Mouse (Mus musculus) stomach, embryonic 14.5 days (tissue): Measurements from ENCODE around the gene Ip6k2. TPM values are rescaled to one million over a fixed set of nuclear protein-coding genes. Genes with fewer than 3 reads are reported as not detected.

ENCODE experiments used
- ATAC-seq: fragments of 200-750 bp; cut with Nextera tagmentation; 2 replicates; pipeline ENCODE4 v1.8.0; 2017; ENCODE audit warnings: low read depth, moderate TSS enrichment; ENCODE audit not compliant: insufficient number of reproducible peaks, insufficient read depth, low FRiP score
- H3K27ac ChIP-seq: fragments of 300-500 bp; sonication (generic); 2 replicates; pipeline ENCODE4 v1.5.1; 2014; ENCODE audit warnings: mild to moderate bottlenecking, low read length, moderate library complexity, mixed read lengths
- H3K27me3 ChIP-seq: fragments of 300-500 bp; sonication (generic); 2 replicates; pipeline ENCODE4 v1.6.1; 2014; ENCODE audit warnings: low read length, control low read depth, mixed read lengths; ENCODE audit not compliant: control insufficient read depth, insufficient read depth
- H3K36me3 ChIP-seq: fragments of 300-500 bp; sonication (generic); 2 replicates; pipeline ENCODE4 v1.6.1; 2014; ENCODE audit warnings: mild to moderate bottlenecking, control low read depth, low read length, moderate library complexity, mixed read lengths; ENCODE audit not compliant: control insufficient read depth, insufficient read depth
- H3K4me1 ChIP-seq: fragments of 300-500 bp; sonication (generic); 2 replicates; pipeline ENCODE4 v1.6.1; 2014; ENCODE audit warnings: low read length, control low read depth, mixed read lengths; ENCODE audit not compliant: control insufficient read depth, insufficient read depth
- H3K4me2 ChIP-seq: fragments of 300-500 bp; sonication (generic); replicated peaks from 2 replicates; pipeline ENCODE4 v1.6.1; 2014; ENCODE audit warnings: low read depth, low read length, control low read depth
- H3K4me3 ChIP-seq: fragments of 300-500 bp; sonication (generic); 2 replicates; pipeline ENCODE4 v1.5.1; 2014; ENCODE audit warnings: low read depth, low read length, control low read depth
- H3K9ac ChIP-seq: fragments of 300-500 bp; sonication (generic); replicated peaks from 2 replicates; pipeline ENCODE4 v1.6.1; 2014; ENCODE audit warnings: low read depth, mild to moderate bottlenecking, control low read depth, low read length, moderate library complexity, mixed read lengths
- H3K9me3 ChIP-seq: fragments of 300-500 bp; sonication (generic); 2 replicates; pipeline ENCODE4 v1.6.1; 2016; ENCODE audit warnings: low read depth, low read length, control low read depth; ENCODE audit not compliant: control insufficient read depth
- WGBS: fragments of 180-500 bp; shearing (Covaris S2); extraction: QIAGEN DNeasy Blood & Tissue Kit; methylation state at CpG from one replicate; pipeline ENCODE4 v1.1.7; 2014; 5-methylcytosine and 5-hydroxymethylcytosine counted together
- polyA plus RNA-seq: library from polyadenylated mRNA; unstranded; fragments of >200 nt; fragmentation: Nextera tagmentation; extraction: Ambion mirVana; gene quantifications from 2 replicates; pipeline ENCODE4 v1.2.1, GENCODE M21; 2014

Ip6k2 gene
- polyA plus RNA-seq, 1 experiment from 2014 or later: 123 TPM

DNA sequence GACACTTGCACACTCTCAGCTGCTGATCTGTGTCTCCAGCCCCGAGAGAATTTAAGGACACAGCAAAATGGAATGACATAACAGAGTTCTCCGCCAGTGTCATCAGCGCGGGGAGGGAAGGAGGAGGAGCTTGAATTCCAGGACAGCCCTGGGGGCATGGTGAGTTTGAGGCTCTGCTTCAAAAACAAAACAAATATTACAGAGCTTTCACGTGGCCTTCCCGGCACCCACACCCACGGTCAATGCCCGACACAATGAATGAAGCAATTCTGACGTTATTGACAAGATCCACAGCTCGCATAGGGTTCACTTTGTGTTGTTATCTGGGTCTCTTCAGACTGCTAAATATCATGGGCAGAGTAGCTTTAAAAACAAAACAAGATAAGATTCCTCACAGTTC is 18.6 kb upstream of the Ip6k2 start:
- H3K4me2 ChIP-seq: no peak overlapping the region
- 70% methylated on average over 10 of the region's 10 CpGs for WGBS
- no peak for ATAC-seq
- no peaks in the 10 kb centered on the region for H3K4me1 ChIP-seq
- H3K4me3 ChIP-seq: no peak overlapping the region
- H3K27me3 ChIP-seq: no peaks in the 10 kb centered on the region
- no peaks in the 10 kb centered on the region for H3K36me3 ChIP-seq
- no peak overlapping the region for H3K27ac ChIP-seq
- no peaks in the 10 kb centered on the region for H3K9me3 ChIP-seq
- H3K9ac ChIP-seq: no peak overlapping the region

- H3K27ac ChIP-seq: no peak overlapping the region
- peaks cover 10% of the 10 kb centered on the region; the same call in 1 of the 2 replicates for H3K9me3 ChIP-seq
- H3K27me3 ChIP-seq: no peaks in the 10 kb centered on the region
- no peak overlapping the region for H3K4me3 ChIP-seq
- peaks cover 4% of the 10 kb centered on the region; the same call in 1 of the 2 replicates for H3K4me1 ChIP-seq
- ATAC-seq: no peak
- H3K36me3 ChIP-seq: no peaks in the 10 kb centered on the region
- H3K9ac ChIP-seq: no peak overlapping the region
- no peak overlapping the region for H3K4me2 ChIP-seq
- WGBS: 81% methylated on average over 4 of the region's 4 CpGs
Measured at GRCm38 (mm10) chr9:108776614-108777013, 7.0 kb upstream of the Ip6k2 start.

- H3K4me1 ChIP-seq: peaks cover 7% of the 10 kb centered on the region; the same call in 1 of the 2 replicates
- WGBS: 78% methylated on average over 4 of the region's 4 CpGs
- no peak overlapping the region for H3K4me3 ChIP-seq
- H3K9me3 ChIP-seq: peaks cover 8% of the 10 kb centered on the region; the same call in 1 of the 2 replicates
- no peak overlapping the region for H3K4me2 ChIP-seq
- H3K27ac ChIP-seq: no peak overlapping the region
- no peaks in the 10 kb centered on the region for H3K36me3 ChIP-seq
- no peak for ATAC-seq
- H3K27me3 ChIP-seq: no peaks in the 10 kb centered on the region
- no peak overlapping the region for H3K9ac ChIP-seq
Measured at GRCm38 (mm10) chr9:108777276-108777675, 6.3 kb upstream of the Ip6k2 start.

DNA sequence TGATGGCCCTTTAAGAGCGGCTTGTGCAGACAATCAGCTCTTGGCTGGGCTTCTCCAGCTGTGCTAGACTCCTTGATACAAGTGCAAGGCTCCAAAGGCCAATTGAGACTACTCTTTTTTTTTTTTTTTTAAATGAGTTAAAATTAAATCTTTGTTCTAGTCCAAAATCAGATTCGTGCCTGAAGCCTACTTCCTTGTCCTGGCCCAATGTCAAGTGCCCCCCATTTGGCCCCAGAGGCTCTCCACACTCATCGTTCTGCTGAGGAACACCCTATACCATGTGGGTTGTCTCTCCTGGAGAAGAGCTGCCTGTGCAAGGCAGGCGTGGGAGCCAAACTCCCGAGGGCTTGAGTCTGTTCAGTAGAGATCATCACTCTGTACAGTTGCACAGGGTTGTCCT is 2.6 kb upstream of the Ip6k2 start:
- Histone ChIP-seq H3K27ac (no peak overlapping the region), H3K36me3 (no peaks in the 10 kb centered on the region), H3K4me3 (no peak overlapping the region), H3K4me1 (peaks cover 9% of the 10 kb centered on the region; the same call in 1 of the 2 replicates), H3K9me3 (no peaks in the 10 kb centered on the region), H3K27me3 (no peaks in the 10 kb centered on the region), H3K4me2 (no peak overlapping the region), H3K9ac (no peak overlapping the region)
- no peak for ATAC-seq
- 66% methylated on average over 5 of the region's 5 CpGs for WGBS

DNA sequence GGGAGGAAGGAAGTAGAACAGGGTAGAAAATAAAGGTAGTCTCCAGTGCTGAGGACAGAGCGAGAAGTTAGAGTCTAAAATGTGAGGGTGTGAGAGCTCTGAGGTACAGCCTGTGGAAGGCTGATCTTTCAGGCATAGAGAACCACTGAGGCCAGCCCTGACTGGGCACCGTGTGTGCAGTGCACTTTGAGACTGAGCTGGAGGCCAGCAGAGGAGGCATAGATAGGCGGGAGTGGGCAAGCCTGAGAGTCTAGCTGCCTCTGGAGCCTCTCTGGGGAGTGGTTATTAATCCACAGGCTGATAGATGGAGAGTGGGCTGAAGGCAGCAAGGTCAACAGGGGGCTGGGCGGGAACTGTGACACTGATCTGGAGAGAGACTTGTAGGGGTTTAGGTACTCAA is 1.7 kb upstream of the Ip6k2 start:
- ATAC-seq: no peak
- no peak overlapping the region for H3K9ac ChIP-seq
- WGBS: 41% methylated on average over 4 of the region's 4 CpGs
- no peaks in the 10 kb centered on the region for H3K36me3 ChIP-seq
- no peaks in the 10 kb centered on the region for H3K9me3 ChIP-seq
- H3K4me3 ChIP-seq: no peak overlapping the region
- no peaks in the 10 kb centered on the region for H3K27me3 ChIP-seq
- no peak overlapping the region for H3K4me2 ChIP-seq
- peaks cover 11% of the 10 kb centered on the region; the same call in 1 of the 2 replicates for H3K4me1 ChIP-seq
- H3K27ac ChIP-seq: no peak overlapping the region

- peak; percentile 37; the same call in 1 of the 2 replicates for ATAC-seq
- Histone ChIP-seq H3K36me3 (no peaks in the 10 kb centered on the region), H3K27ac (no peak overlapping the region), H3K4me2 (peak overlapping the region; percentile 51), H3K9ac (0 out of 2 replicates have a peak overlapping the region, but pooled peaks have one; percentile 36), H3K27me3 (no peaks in the 10 kb centered on the region), H3K9me3 (no peaks in the 10 kb centered on the region), H3K4me3 (peak overlapping the region; percentile 88), H3K4me1 (peaks cover 12% of the 10 kb centered on the region; the same call in 1 of the 2 replicates)
- 27% methylated on average over 9 of the region's 9 CpGs for WGBS
Measured at GRCm38 (mm10) chr9:108782836-108783547, 604 bp upstream of the Ip6k2 start.

GRCm38 (mm10) chr9:108785416-108785815 is 1.8 kb downstream of the Ip6k2 start:
- peak overlapping the region; percentile 88 for H3K4me3 ChIP-seq
- no peak overlapping the region for H3K9ac ChIP-seq
- H3K27ac ChIP-seq: no peak overlapping the region
- no peak for ATAC-seq
- H3K9me3 ChIP-seq: no peaks in the 10 kb centered on the region
- H3K4me1 ChIP-seq: peaks cover 18% of the 10 kb centered on the region; the same call in 1 of the 2 replicates
- H3K27me3 ChIP-seq: no peaks in the 10 kb centered on the region
- peak overlapping the region; percentile 64 for H3K4me2 ChIP-seq
- no peaks in the 10 kb centered on the region for H3K36me3 ChIP-seq

DNA sequence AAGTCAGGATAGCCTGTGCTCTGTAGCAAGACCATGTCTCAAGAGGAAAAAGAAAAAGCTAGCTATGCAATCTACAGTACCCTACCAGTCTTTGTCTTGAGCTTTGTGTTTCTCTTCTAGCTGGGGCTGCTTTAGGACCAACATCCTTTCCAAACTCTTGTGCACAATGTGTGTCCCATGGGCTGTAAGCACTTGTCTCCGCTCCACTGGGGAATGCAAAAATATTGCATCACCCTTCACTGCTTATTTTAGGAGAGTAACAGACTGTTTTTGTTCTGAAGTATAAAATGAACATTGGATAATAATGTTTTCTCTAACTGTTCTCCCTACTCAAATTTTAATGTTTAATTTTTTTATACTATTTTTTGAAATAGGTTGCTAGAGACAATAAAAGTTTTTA is 2.9 kb downstream of the Ip6k2 start:
- no peak for ATAC-seq
- 89% methylated on average over 1 of the region's 1 CpGs for WGBS

More for the DNA sequence above, 2.9 kb downstream of the Ip6k2 start:
- no peak overlapping the region for H3K27ac ChIP-seq
- peaks cover 18% of the 10 kb centered on the region; the same call in 1 of the 2 replicates for H3K4me1 ChIP-seq
- no peaks in the 10 kb centered on the region for H3K27me3 ChIP-seq
- H3K36me3 ChIP-seq: no peaks in the 10 kb centered on the region
- H3K4me3 ChIP-seq: no peak overlapping the region
- H3K9me3 ChIP-seq: no peaks in the 10 kb centered on the region
- no peak overlapping the region for H3K4me2 ChIP-seq
- H3K9ac ChIP-seq: no peak overlapping the region
